Mouse (Mus musculus) kidney, adult 2 months (tissue): ENCODE data around the gene Pcgf5.

Experiments used
- CTCF ChIP-seq: fragments of 200-500 bp; conservative IDR thresholded peaks from 2 replicates; pipeline ENCODE4 v1.5.1; 2011; ENCODE audit warnings: low read depth, mild to moderate bottlenecking, control low read depth, low read length, moderate library complexity, mixed read lengths; ENCODE audit not compliant: insufficient read depth, insufficient read length
- POLR2A ChIP-seq: fragments of 200-500 bp; IDR thresholded peaks from one replicate; pipeline ENCODE4 v1.6.1; 2011; ENCODE audit warnings: low read depth, low read length, control low read depth

GRCm38 (mm10) chr19:36409280-36409860 lies 61.3 kb downstream of the Pcgf5 start:
- TF ChIP-seq POLR2A (no peak), CTCF (no peak)
